Mouse (Mus musculus) hindbrain, embryonic 11.5 days (tissue): ENCODE measurements around the gene Trim28. TPM values are rescaled to one million over a fixed set of nuclear protein-coding genes. Genes with fewer than 3 reads are reported as not detected.

Source experiments
- ATAC-seq: fragments of 200-750 bp; cut with Nextera tagmentation; 2 replicates; pipeline ENCODE4 v1.8.0; 2017; ENCODE audit warnings: mild to moderate bottlenecking, moderate TSS enrichment, moderate library complexity; ENCODE audit not compliant: low FRiP score
- DNase-seq: peaks from one replicate; pipeline ENCODE4 v3.0.0-alpha.2; 2015; ENCODE audit warnings: low spot score
- H3K27ac ChIP-seq: fragments of 300-500 bp; sonication (generic); 2 replicates; pipeline ENCODE4 v1.5.1; 2014; ENCODE audit warnings: mild to moderate bottlenecking, low read depth, low read length
- H3K27me3 ChIP-seq: fragments of 300-500 bp; sonication (generic); 2 replicates; pipeline ENCODE4 v1.6.1; 2014; ENCODE audit warnings: mild to moderate bottlenecking, low read length, moderate library complexity, mixed read lengths; ENCODE audit not compliant: control insufficient read depth, insufficient read depth
- H3K36me3 ChIP-seq: fragments of 300-500 bp; sonication (generic); 2 replicates; pipeline ENCODE4 v1.6.1; 2014; ENCODE audit warnings: mild to moderate bottlenecking, low read length, moderate library complexity, mixed read lengths; ENCODE audit not compliant: control insufficient read depth, insufficient read depth
- H3K4me1 ChIP-seq: fragments of 300-500 bp; sonication (generic); replicated peaks from 2 replicates; pipeline ENCODE4 v1.6.1; 2014; ENCODE audit warnings: low read length, mixed read lengths; ENCODE audit not compliant: control insufficient read depth, insufficient read depth
- H3K4me2 ChIP-seq: fragments of 300-500 bp; sonication (generic); replicated peaks from 2 replicates; pipeline ENCODE4 v1.6.1; 2014; ENCODE audit warnings: mild to moderate bottlenecking, low read depth, low read length
- H3K4me3 ChIP-seq: fragments of 300-500 bp; sonication (generic); 2 replicates; pipeline ENCODE4 v1.5.1; 2014; ENCODE audit warnings: low read depth, low read length
- H3K9ac ChIP-seq: fragments of 300-500 bp; sonication (generic); 2 replicates; pipeline ENCODE4 v1.6.1; 2014; ENCODE audit warnings: low read depth, low read length
- H3K9me3 ChIP-seq: fragments of 300-500 bp; sonication (generic); 2 replicates; pipeline ENCODE4 v1.6.1; 2016; ENCODE audit warnings: low read length; ENCODE audit not compliant: control insufficient read depth
- WGBS: fragments of 180-500 bp; shearing (Covaris S2); extraction: QIAGEN DNeasy Blood & Tissue Kit; methylation state at CpG from one replicate; pipeline ENCODE4 v1.1.7; 2014; 5-methylcytosine and 5-hydroxymethylcytosine counted together
- polyA plus RNA-seq: library from polyadenylated mRNA; unstranded; fragments of >200 nt; fragmentation: Nextera tagmentation; extraction: Ambion mirVana; gene quantifications from 2 replicates; pipeline ENCODE4 v1.2.1, GENCODE M21; 2014

Trim28 gene
- polyA plus RNA-seq, 1 experiment from 2014 or later, result 438 TPM

GRCm38 (mm10) chr7:13033451-13034147 lies 34.7 kb downstream of the Trim28 start:
- peak overlapping the region; percentile 66; the same call in 1 of the 2 replicates for H3K9ac ChIP-seq
- peak overlapping the region; percentile 91 for H3K27ac ChIP-seq
- peak overlapping the region; percentile 82 for H3K4me2 ChIP-seq
- DNase-seq (no peak), ATAC-seq (no peak)
- peaks cover 21% of the 10 kb centered on the region for H3K36me3 ChIP-seq
- no peaks in the 10 kb centered on the region for H3K9me3 ChIP-seq
- 51% methylated on average over 13 of the region's 13 CpGs for WGBS
- peaks cover 11% of the 10 kb centered on the region; the same call in 1 of the 2 replicates for H3K4me1 ChIP-seq
- H3K4me3 ChIP-seq, result peak overlapping the region; percentile 57
- no peaks in the 10 kb centered on the region for H3K27me3 ChIP-seq

- H3K27me3 ChIP-seq, result no peaks in the 10 kb centered on the region
- peak within 1 kb of the TSS; percentile 57 for H3K4me3 ChIP-seq
- peak within 1 kb of the TSS; percentile 82 for H3K4me2 ChIP-seq
- peak within 1 kb of the TSS; percentile 91 for H3K27ac ChIP-seq
- H3K9ac ChIP-seq, result peak within 1 kb of the TSS; percentile 66
- peaks cover 13% of the 10 kb centered on the region for H3K36me3 ChIP-seq
- peak; percentile 99 for DNase-seq
- no peaks in the 10 kb centered on the region for H3K9me3 ChIP-seq
- 1% methylated on average over 44 of the region's 45 CpGs for WGBS
- peaks cover 14% of the 10 kb centered on the region; the same call in 1 of the 2 replicates for H3K4me1 ChIP-seq
- ATAC-seq, result peak; percentile 80
Observed at GRCm38 (mm10) chr7:13034148-13034977, 35.4 kb downstream of the Trim28 start, which contains the start of gene Chmp2a. Gene Chmp2a, minus strand, starts transcription at chr7:13034807.

GRCm38 (mm10) chr7:13035211-13035855 lies 36.4 kb downstream of the Trim28 start:
- ATAC-seq, result peak; percentile 3
- Histone ChIP-seq H3K36me3 (peaks cover 8% of the 10 kb centered on the region), H3K4me2 (peak overlapping the region; percentile 82; the same call in 1 of the 2 replicates), H3K4me3 (peak overlapping the region; percentile 57; the same call in 1 of the 2 replicates), H3K27ac (peak overlapping the region; percentile 91; the same call in 1 of the 2 replicates), H3K4me1 (peaks cover 14% of the 10 kb centered on the region; the same call in 1 of the 2 replicates), H3K27me3 (no peaks in the 10 kb centered on the region), H3K9ac (no peak overlapping the region), H3K9me3 (no peaks in the 10 kb centered on the region)
- DNase-seq, result no peak
- 88% methylated on average over 17 of the region's 17 CpGs for WGBS

- no peak for ATAC-seq
- WGBS, result 51% methylated on average over 4 of the region's 4 CpGs
- Histone ChIP-seq H3K27me3 (peaks cover under 1% of the 10 kb centered on the region), H3K36me3 (peaks cover 6% of the 10 kb centered on the region; the same call in 1 of the 2 replicates), H3K27ac (no peak overlapping the region), H3K4me1 (peaks cover 14% of the 10 kb centered on the region; the same call in 1 of the 2 replicates), H3K4me2 (peak overlapping the region; percentile 76), H3K4me3 (peak overlapping the region; percentile 68), H3K9ac (peak overlapping the region; percentile 87), H3K9me3 (no peaks in the 10 kb centered on the region)
- DNase-seq, result no peak
Observed at GRCm38 (mm10) chr7:13036806-13037205, 37.9 kb downstream of the Trim28 start.

GRCm38 (mm10) chr7:13037366-13037765 lies 38.5 kb downstream of the Trim28 start:
- Histone ChIP-seq H3K4me2 (peak overlapping the region; percentile 76), H3K27me3 (peaks cover 6% of the 10 kb centered on the region), H3K4me1 (peaks cover 14% of the 10 kb centered on the region; the same call in 1 of the 2 replicates), H3K36me3 (0 out of 2 replicates have a peak, but pooled peaks cover 2% of the 10 kb centered on the region), H3K27ac (peak overlapping the region; percentile 98), H3K9ac (peak overlapping the region; percentile 87), H3K9me3 (no peaks in the 10 kb centered on the region), H3K4me3 (peak overlapping the region; percentile 68)
- 0% methylated on average over 32 of the region's 33 CpGs for WGBS
- no peak for DNase-seq
- peak; percentile 10; the same call in 1 of the 2 replicates for ATAC-seq

GRCm38 (mm10) chr7:13037901-13038555 lies 39.1 kb downstream of the Trim28 start, which contains the start of gene Ube2m:
Gene Ube2m, minus strand, starts transcription at chr7:13038275.
- Histone ChIP-seq H3K4me1 (peaks cover 14% of the 10 kb centered on the region; the same call in 1 of the 2 replicates), H3K4me2 (peak within 1 kb of the TSS; percentile 76), H3K27ac (peak within 1 kb of the TSS; percentile 98), H3K36me3 (0 out of 2 replicates have a peak, but pooled peaks cover 2% of the 10 kb centered on the region), H3K9ac (peak within 1 kb of the TSS; percentile 87), H3K4me3 (peak within 1 kb of the TSS; percentile 68), H3K9me3 (no peaks in the 10 kb centered on the region), H3K27me3 (peaks cover 13% of the 10 kb centered on the region)
- WGBS, result under 1% methylated on average over 32 of the region's 65 CpGs
- DNase-seq, result peak; percentile 100
- peak; percentile 92 for ATAC-seq

- H3K27me3 ChIP-seq, result peaks cover 20% of the 10 kb centered on the region
- no peak for ATAC-seq
- peak overlapping the region; percentile 87 for H3K9ac ChIP-seq
- WGBS, result 27% methylated on average over 15 of the region's 15 CpGs
- peaks cover 13% of the 10 kb centered on the region; the same call in 1 of the 2 replicates for H3K4me1 ChIP-seq
- no peaks in the 10 kb centered on the region for H3K9me3 ChIP-seq
- 0 out of 2 replicates have a peak, but pooled peaks cover 2% of the 10 kb centered on the region for H3K36me3 ChIP-seq
- peak overlapping the region; percentile 68 for H3K4me3 ChIP-seq
- peak overlapping the region; percentile 71 for H3K4me2 ChIP-seq
- H3K27ac ChIP-seq, result peak overlapping the region; percentile 98
- DNase-seq, result no peak
Observed at GRCm38 (mm10) chr7:13038621-13039169, 39.8 kb downstream of the Trim28 start.
